Mouse (Mus musculus): ENCODE data around the gene Gm13285. TPM values are rescaled to one million over a fixed set of nuclear protein-coding genes. Genes with fewer than 3 reads are reported as not detected.
"Not testable (repeated sequence)": the region's sequence is repeated elsewhere in the genome, so short reads cannot be mapped to it uniquely, and the experiment has no call there.

Gm13285 gene
- not detected in 3 replicates for total RNA-seq (2017)

DNA sequence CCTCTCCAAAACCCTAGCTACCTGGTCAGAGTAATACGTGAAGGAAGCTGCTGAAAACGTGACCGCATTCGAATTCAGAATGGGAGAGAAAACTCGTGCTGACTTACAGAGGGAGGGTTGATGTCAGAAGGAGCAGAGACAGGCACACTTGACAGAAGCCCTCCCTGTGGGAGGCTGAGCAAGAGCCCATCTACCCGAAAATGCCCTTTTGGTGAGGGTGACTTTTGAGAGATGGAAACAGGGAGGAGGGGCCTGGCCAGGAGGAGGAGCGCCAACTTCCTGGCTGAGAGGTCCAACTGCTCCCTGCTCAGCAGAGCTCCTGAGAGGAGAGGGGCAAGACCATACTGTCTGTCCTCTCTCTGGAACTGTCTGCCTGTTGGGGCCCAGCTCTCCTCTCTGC lies at the start of gene Gm13285:
Gm13285 (plus strand) TSS at position 301 of the 400 bp plus-strand sequence.
- not testable (repeated sequence) for ATAC-seq (replicated peaks; ENCODE audit: insufficient number of reproducible peaks, low FRiP score, low TSS enrichment, poor library complexity, severe bottlenecking)

DNA sequence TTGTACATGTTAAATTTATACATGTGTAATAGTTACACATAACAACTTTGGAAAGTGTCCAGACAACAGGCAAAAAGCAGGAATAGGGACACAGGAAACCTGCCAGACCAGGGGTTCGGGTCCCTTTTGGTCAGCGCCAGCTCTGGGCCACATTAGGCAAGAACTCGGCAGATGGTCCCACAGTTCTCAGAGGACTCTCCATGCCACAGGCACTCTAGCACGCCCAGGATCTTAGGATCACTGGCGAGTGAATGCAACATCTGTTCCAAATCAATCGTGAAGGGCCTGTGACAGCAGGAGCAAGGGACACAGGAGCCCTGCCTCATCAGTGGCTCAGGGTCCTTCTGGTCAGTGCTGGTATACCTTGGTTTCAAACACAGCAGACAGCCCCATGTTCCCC lies 49.5 kb upstream of the Gm13285 start:
- no peak for ATAC-seq (replicated peaks; ENCODE audit: insufficient number of reproducible peaks, low FRiP score, low TSS enrichment, poor library complexity, severe bottlenecking)

- not testable (repeated sequence) for ATAC-seq (replicated peaks; ENCODE audit: insufficient number of reproducible peaks, low FRiP score, low TSS enrichment, poor library complexity, severe bottlenecking)
Measured at GRCm38 (mm10) chr4:88754818-88755340, 44.6 kb upstream of the Gm13285 start, which contains the start of gene Gm13271. TSS of gene Gm13271 (plus strand) at chr4:88754868.

DNA sequence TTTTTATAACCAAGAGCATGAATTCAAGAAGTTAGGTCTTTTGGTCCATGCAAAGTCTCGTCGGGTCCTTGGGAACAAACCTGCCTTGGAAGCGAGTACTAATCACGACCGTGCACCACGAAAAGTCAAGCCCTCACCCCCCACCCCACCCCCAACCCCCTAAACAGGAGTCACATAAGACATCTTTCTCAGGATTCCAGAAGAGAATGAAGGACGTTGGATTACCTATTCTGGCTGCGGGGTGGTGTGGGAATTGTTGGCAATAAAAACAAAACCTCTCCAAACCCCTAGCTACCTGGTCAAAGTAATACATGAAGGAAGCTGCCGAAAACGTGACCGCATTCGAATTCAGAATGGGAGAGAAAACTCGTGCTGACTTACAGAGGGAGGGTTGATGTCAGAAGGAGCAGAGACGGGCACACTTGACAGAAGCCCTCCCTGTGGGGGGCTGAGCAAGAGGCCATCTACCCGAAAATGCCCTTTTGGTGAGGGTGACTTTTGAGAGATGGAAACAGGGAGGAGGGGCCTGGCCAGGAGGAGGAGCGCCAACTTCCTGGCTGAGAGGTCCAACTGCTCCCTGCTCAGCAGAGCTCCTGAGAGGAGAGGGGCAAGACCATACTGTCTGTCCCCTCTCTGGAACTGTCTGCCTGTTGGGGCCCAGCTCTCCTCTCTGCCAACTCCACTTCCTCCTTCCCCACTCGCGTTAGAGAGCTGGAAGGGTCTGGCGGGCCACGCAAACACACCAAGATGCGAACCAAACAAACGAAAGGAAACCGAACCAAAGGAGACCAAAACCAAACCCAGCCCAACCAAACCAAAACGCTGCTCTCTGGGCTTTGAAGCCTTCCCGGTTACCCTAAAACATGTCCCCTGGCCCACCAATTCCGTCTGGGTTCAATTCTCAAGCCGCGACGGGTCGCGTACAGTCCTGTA lies 42.6 kb upstream of the Gm13285 start:
- ATAC-seq (replicated peaks; ENCODE audit: insufficient number of reproducible peaks, low FRiP score, low TSS enrichment, poor library complexity, severe bottlenecking) = not testable (repeated sequence)

DNA sequence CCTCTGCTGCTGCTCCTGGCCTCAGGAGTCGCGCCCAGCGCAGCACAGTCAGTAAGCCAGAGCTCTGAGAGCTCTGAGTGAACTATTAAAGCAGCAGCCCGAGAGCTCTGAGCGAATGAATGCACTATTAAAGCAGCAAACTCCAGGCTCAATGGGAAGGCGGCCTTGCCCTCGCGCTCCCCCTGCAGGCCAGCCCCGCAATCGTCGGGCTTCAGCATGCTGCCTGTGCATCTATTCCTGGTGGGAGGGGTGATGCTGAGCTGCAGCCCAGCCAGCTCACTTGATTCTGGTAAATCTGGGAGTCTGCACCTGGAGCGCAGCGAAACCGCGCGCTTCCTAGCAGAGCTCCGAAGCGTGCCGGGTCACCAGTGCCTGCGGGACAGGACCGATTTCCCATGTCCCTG lies 41.8 kb upstream of the Gm13285 start:
- peak; percentile 100 for ATAC-seq (replicated peaks; ENCODE audit: insufficient number of reproducible peaks, low FRiP score, low TSS enrichment, poor library complexity, severe bottlenecking)

DNA sequence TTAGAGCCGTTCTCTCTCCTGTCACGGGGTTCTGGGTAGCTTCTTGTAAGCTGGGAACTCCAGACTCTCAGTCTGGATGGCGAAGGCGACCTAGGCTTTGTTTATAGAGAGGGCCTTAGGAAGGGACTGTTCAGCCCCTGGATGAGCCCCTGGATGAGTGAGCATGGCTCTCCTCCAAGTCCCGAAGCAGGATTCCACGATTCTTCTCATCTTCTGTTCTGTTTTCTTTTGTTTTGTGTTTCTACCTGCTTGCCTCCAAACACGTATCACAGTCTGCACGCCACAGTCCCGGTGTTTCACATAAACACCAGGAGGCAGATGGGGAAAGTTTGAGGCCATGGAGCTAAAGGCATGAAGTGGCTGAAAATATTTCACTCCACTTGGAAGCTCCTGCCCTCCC lies 40.7 kb upstream of the Gm13285 start:
- not testable (repeated sequence) for ATAC-seq (replicated peaks; ENCODE audit: insufficient number of reproducible peaks, low FRiP score, low TSS enrichment, poor library complexity, severe bottlenecking)

DNA sequence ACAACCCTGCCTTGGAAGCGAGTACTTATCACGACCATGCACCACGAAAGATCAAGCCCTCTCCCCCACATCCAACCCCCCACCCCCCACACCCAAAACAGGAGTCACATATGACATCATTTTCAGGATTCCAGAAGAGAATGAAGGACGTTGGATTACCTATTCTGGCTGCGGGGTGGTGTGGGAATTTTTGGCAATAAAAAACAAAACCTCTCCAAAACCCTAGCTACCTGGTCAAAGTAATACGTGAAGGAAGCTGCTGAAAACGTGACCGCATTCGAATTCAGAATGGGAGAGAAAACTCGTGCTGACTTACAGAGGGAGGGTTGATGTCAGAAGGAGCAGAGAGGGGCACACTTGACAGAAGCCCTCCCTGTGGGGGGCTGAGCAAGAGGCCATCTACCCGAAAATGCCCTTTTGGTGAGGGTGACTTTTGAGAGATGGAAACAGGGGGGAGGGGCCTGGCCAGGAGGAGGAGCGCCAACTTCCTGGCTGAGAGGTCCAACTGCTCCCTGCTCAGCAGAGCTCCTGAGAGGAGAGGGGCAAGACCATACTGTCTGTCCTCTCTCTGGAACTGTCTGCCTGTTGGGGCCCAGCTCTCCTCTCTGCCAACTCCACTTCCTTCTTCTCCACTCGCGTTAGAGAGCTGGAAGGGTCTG lies 39.7 kb upstream of the Gm13285 start, which contains the start of gene Gm13283:
Gm13283 (plus strand) TSS at position 510 of the 659 bp plus-strand sequence.
- not testable (repeated sequence) for ATAC-seq (replicated peaks; ENCODE audit: insufficient number of reproducible peaks, low FRiP score, low TSS enrichment, poor library complexity, severe bottlenecking)

DNA sequence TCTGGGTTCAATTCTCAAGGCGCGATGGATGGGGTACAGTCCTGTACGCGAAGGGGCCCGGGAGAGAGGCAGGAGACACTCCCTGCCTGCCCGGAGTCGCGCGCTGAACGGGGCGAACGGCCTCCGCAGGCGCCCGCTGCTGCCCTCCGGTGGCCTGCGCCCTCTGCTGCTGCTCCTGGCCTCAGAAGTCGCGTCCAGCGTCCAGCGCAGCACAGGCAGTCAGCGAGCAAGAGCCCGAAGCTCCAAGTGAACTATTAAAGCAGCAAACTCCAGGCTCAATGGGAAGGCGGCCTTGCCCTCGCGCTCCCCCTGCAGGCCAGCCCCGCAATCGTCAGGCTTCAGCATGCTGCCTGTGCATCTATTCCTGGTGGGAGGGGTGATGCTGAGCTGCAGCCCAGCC lies 39.0 kb upstream of the Gm13285 start:
- ATAC-seq (replicated peaks; ENCODE audit: insufficient number of reproducible peaks, low FRiP score, low TSS enrichment, poor library complexity, severe bottlenecking) = not testable (repeated sequence)

GRCm38 (mm10) chr4:88761776-88762175 lies 37.7 kb upstream of the Gm13285 start:
- ATAC-seq (replicated peaks; ENCODE audit: insufficient number of reproducible peaks, low FRiP score, low TSS enrichment, poor library complexity, severe bottlenecking) = not testable (repeated sequence)

DNA sequence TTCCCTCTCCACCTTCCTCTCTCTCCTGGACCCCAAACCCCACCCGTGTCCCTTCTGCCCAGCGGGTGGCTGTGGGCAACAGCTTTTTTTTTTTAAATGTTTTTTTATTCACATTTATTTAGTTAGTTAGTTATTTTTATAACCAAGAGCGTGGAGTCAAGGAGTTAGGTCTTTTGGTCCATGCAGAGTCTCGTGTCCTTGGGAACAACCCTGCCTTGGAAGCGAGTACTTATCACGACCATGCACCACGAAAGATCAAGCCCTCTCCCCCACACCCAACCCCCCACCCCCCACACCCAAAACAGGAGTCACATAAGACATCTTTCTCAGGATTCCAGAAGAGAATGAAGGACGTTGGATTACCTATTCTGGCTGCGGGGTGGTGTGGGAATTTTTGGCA lies 37.1 kb upstream of the Gm13285 start:
- not testable (repeated sequence) for ATAC-seq (replicated peaks; ENCODE audit: insufficient number of reproducible peaks, low FRiP score, low TSS enrichment, poor library complexity, severe bottlenecking)

- ATAC-seq (replicated peaks; ENCODE audit: insufficient number of reproducible peaks, low FRiP score, low TSS enrichment, poor library complexity, severe bottlenecking) = 0 out of 2 replicates have a peak, but pooled peaks have one; percentile 68
Measured at GRCm38 (mm10) chr4:88763384-88764018, 36.0 kb upstream of the Gm13285 start.

GRCm38 (mm10) chr4:88773534-88773933 lies 25.9 kb upstream of the Gm13285 start, which contains the start of gene Gm13290:
TSS of gene Gm13290 (plus strand) at chr4:88773834.
- not testable (repeated sequence) for ATAC-seq (replicated peaks; ENCODE audit: insufficient number of reproducible peaks, low FRiP score, low TSS enrichment, poor library complexity, severe bottlenecking)

GRCm38 (mm10) chr4:88776622-88777021 lies 22.8 kb upstream of the Gm13285 start, which contains the start of gene Gm13289:
TSS of gene Gm13289 (plus strand) at chr4:88776922.
- ATAC-seq (replicated peaks; ENCODE audit: insufficient number of reproducible peaks, low FRiP score, low TSS enrichment, poor library complexity, severe bottlenecking) = not testable (repeated sequence)

DNA sequence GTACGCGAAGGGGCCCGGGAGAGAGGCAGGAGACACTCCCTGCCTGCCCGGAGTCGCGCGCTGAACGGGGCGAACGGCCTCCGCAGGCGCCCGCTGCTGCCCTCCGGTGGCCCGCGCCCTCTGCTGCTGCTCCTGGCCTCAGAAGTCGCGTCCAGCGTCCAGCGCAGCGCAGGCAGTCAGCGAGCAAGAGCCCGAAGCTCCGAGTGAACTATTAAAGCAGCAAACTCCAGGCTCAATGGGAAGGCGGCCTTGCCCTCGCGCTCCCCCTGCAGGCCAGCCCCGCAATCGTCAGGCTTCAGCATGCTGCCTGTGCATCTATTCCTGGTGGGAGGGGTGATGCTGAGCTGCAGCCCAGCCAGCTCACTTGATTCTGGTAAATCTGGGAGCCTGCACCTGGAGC lies 19.9 kb upstream of the Gm13285 start, which contains the start of gene Gm13272:
Gm13272 (plus strand) TSS at position 301 of the 400 bp plus-strand sequence.
- ATAC-seq (replicated peaks; ENCODE audit: insufficient number of reproducible peaks, low FRiP score, low TSS enrichment, poor library complexity, severe bottlenecking) = not testable (repeated sequence)

GRCm38 (mm10) chr4:88780320-88780719 lies 19.1 kb upstream of the Gm13285 start:
- ATAC-seq (replicated peaks; ENCODE audit: insufficient number of reproducible peaks, low FRiP score, low TSS enrichment, poor library complexity, severe bottlenecking) = not testable (repeated sequence)

DNA sequence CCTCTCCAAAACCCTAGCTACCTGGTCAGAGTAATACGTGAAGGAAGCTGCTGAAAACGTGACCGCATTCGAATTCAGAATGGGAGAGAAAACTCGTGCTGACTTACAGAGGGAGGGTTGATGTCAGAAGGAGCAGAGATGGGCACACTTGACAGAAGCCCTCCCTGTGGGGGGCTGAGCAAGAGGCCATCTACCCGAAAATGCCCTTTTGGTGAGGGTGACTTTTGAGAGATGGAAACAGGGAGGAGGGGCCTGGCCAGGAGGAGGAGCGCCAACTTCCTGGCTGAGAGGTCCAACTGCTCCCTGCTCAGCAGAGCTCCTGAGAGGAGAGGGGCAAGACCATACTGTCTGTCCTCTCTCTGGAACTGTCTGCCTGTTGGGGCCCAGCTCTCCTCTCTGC lies 17.6 kb upstream of the Gm13285 start, which contains the start of gene Ifnz:
Ifnz (plus strand) TSS at position 301 of the 400 bp plus-strand sequence.
- ATAC-seq (replicated peaks; ENCODE audit: insufficient number of reproducible peaks, low FRiP score, low TSS enrichment, poor library complexity, severe bottlenecking) = not testable (repeated sequence)

DNA sequence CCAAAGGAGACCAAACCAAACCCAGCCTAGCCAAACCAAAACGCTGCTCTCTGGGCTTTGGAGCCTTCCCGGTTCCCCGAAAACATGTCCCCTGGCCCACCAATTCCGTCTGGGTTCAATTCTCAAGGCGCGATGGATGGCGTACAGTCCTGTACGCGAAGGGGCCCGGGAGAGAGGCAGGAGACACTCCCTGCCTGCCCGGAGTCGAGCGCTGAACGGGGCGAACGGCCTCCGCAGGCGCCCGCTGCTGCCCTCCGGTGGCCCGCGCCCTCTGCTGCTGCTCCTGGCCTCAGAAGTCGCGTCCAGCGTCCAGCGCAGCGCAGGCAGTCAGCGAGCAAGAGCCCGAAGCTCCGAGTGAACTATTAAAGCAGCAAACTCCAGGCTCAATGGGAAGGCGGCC lies 17.1 kb upstream of the Gm13285 start:
- ATAC-seq (replicated peaks; ENCODE audit: insufficient number of reproducible peaks, low FRiP score, low TSS enrichment, poor library complexity, severe bottlenecking) = not testable (repeated sequence)

DNA sequence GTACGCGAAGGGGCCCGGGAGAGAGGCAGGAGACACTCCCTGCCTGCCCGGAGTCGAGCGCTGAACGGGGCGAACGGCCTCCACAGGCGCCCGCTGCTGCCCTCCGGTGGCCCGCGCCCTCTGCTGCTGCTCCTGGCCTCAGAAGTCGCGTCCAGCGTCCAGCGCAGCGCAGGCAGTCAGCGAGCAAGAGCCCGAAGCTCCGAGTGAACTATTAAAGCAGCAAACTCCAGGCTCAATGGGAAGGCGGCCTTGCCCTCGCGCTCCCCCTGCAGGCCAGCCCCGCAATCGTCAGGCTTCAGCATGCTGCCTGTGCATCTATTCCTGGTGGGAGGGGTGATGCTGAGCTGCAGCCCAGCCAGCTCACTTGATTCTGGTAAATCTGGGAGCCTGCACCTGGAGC lies 14.1 kb upstream of the Gm13285 start, which contains the start of gene Gm13276:
Gm13276 (plus strand) TSS at position 301 of the 400 bp plus-strand sequence.
- ATAC-seq (replicated peaks; ENCODE audit: insufficient number of reproducible peaks, low FRiP score, low TSS enrichment, poor library complexity, severe bottlenecking) = not testable (repeated sequence)

Measured in monocyte, adult 5-6 weeks (primary cell).